Mouse (Mus musculus) testis, adult 2 months (tissue): ENCODE measurements around the gene Ppp1r35.

Experiments used
- CTCF ChIP-seq: fragments of 200-500 bp; IDR thresholded peaks from 2 replicates; pipeline ENCODE4 v1.5.1; 2012; ENCODE audit warnings: low read depth, mild to moderate bottlenecking, inconsistent platforms, low read length, moderate library complexity; ENCODE audit not compliant: control insufficient read depth, insufficient read depth, insufficient replicate concordance
- POLR2A ChIP-seq: fragments of 200-500 bp; IDR thresholded peaks from 2 replicates; pipeline ENCODE4 v1.6.1; 2012; ENCODE audit warnings: low read depth, mild to moderate bottlenecking, inconsistent platforms, low read length, moderate library complexity; ENCODE audit not compliant: control insufficient read depth

DNA sequence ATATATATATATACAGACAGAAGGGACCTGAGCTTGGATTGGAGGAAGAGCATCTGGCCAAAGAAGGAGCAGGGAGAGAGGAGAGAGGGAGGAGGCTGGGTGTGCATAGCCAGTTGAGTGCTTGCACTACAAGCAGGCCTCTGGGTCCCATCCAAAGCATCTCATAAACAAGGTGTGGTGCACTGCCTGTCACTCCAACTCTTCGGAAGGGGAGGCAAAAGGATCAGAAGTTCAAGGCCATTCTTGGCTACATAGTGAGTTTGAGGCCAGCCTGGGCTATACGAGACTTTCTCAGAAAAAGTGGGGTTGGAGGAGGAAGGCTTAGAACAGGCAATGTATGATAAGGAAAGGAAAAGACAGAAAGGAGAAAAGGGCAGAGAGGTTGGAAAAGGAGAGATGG, 47.3 kb downstream of the Ppp1r35 start:
- TF ChIP-seq CTCF (no peak), POLR2A (no peak)
